Mouse (Mus musculus): ENCODE measurements around the gene C1qtnf9. TPM values are rescaled to one million over a fixed set of nuclear protein-coding genes. Genes with fewer than 3 reads are reported as not detected.
A peak's percentile ranks its signal among the peaks of the same experiment; 100 is the strongest.

The C1qtnf9 gene
- polyA plus RNA-seq, 1 experiment, result not detected

- no peaks in the 10 kb centered on the region for H3K27me3 ChIP-seq (ENCODE audit: control insufficient read depth, insufficient read depth, insufficient read length)
- H3K79me2 ChIP-seq (ENCODE audit: control insufficient read depth, insufficient read depth), result no peaks in the 10 kb centered on the region
- TF ChIP-seq MYOG (IDR thresholded peaks at IDR 0.05; ENCODE audit: control insufficient read depth in 1 of 3, insufficient read depth in 1 of 3, insufficient read length in 2 of 3, low read depth in 2 of 3) (no peak), CEBPB (IDR thresholded peaks at IDR 0.05; ENCODE audit: insufficient read depth, poor library complexity, severe bottlenecking) (peak; percentile 78), MAX (IDR thresholded peaks at IDR 0.05; ENCODE audit: low read depth) (no peak)
- peak overlapping the region; percentile 39 for H3K4me2 ChIP-seq (ENCODE audit: low read depth)
- H3K4me3 ChIP-seq, result no peak overlapping the region
- H3ac ChIP-seq (ENCODE audit: control insufficient read depth, insufficient read length), result no peak overlapping the region
- no peaks in the 10 kb centered on the region for H3K36me3 ChIP-seq (ENCODE audit: control insufficient read depth, insufficient read depth)
Measured at GRCm38 (mm10) chr14:60745201-60745600, 22.7 kb upstream of the C1qtnf9 start.

- Histone ChIP-seq H3K36me3 (ENCODE audit: control insufficient read depth, insufficient read depth) (no peaks in the 10 kb centered on the region), H3K79me2 (ENCODE audit: control insufficient read depth, insufficient read depth) (no peaks in the 10 kb centered on the region), H3K27me3 (ENCODE audit: control insufficient read depth, insufficient read depth, insufficient read length) (no peaks in the 10 kb centered on the region), H3K4me2 (ENCODE audit: low read depth) (no peak overlapping the region), H3ac (ENCODE audit: control insufficient read depth, insufficient read length) (no peak overlapping the region), H3K4me3 (no peak overlapping the region)
- TF ChIP-seq MYOG (IDR thresholded peaks at IDR 0.05; ENCODE audit: control insufficient read depth in 1 of 3, insufficient read depth in 1 of 3, insufficient read length in 2 of 3, low read depth in 2 of 3) (no peak), E2F4 (IDR thresholded peaks at IDR 0.05; ENCODE audit: insufficient read depth) (no peak), USF1 (IDR thresholded peaks at IDR 0.05; ENCODE audit: low read depth) (no peak), TCF3 (IDR thresholded peaks at IDR 0.05; ENCODE audit: insufficient read length, low read depth) (no peak), SRF (IDR thresholded peaks at IDR 0.05; ENCODE audit: control insufficient read depth, insufficient read length, low read depth) (no peak), POLR2A (IDR thresholded peaks at IDR 0.05; ENCODE audit: insufficient read length, low read depth) (no peak), MAX (IDR thresholded peaks at IDR 0.05; ENCODE audit: low read depth) (no peak), TCF12 (IDR thresholded peaks at IDR 0.05; ENCODE audit: insufficient read depth, poor library complexity, severe bottlenecking) (no peak), MYOD1 (IDR thresholded peaks at IDR 0.05; ENCODE audit: control insufficient read depth in 1 of 3, insufficient read length in 2 of 3, low read depth in 2 of 3) (no peak), POLR2AphosphoS2 (IDR thresholded peaks at IDR 0.05; ENCODE audit: insufficient read length, low read depth) (no peak), REST (IDR thresholded peaks at IDR 0.05; ENCODE audit: insufficient read depth, insufficient read length) (no peak), CEBPB (IDR thresholded peaks at IDR 0.05; ENCODE audit: insufficient read depth, poor library complexity, severe bottlenecking) (no peak)
Measured at GRCm38 (mm10) chr14:60746141-60746540, 21.8 kb upstream of the C1qtnf9 start.

GRCm38 (mm10) chr14:60747154-60747870, 20.6 kb upstream of the C1qtnf9 start:
- no peaks in the 10 kb centered on the region for H3K36me3 ChIP-seq (ENCODE audit: control insufficient read depth, insufficient read depth)
- no peak overlapping the region for H3K4me3 ChIP-seq
- H3ac ChIP-seq (ENCODE audit: control insufficient read depth, insufficient read length), result no peak overlapping the region
- no peaks in the 10 kb centered on the region for H3K79me2 ChIP-seq (ENCODE audit: control insufficient read depth, insufficient read depth)
- no peak for TF ChIP-seq E2F4 (IDR thresholded peaks at IDR 0.05; ENCODE audit: insufficient read depth)
- no peak for TF ChIP-seq MYOD1 (IDR thresholded peaks at IDR 0.05; ENCODE audit: control insufficient read depth in 1 of 3, insufficient read length in 2 of 3, low read depth in 2 of 3)
- TF ChIP-seq CEBPB (IDR thresholded peaks at IDR 0.05; ENCODE audit: insufficient read depth, poor library complexity, severe bottlenecking), result no peak
- no peak for TF ChIP-seq REST (IDR thresholded peaks at IDR 0.05; ENCODE audit: insufficient read depth, insufficient read length)
- no peak for TF ChIP-seq MYOG (IDR thresholded peaks at IDR 0.05; ENCODE audit: control insufficient read depth in 1 of 3, insufficient read depth in 1 of 3, insufficient read length in 2 of 3, low read depth in 2 of 3)
- no peak for TF ChIP-seq SRF (IDR thresholded peaks at IDR 0.05; ENCODE audit: control insufficient read depth, insufficient read length, low read depth)
- TF ChIP-seq POLR2A (IDR thresholded peaks at IDR 0.05; ENCODE audit: insufficient read length, low read depth), result no peak
- no peak for TF ChIP-seq TCF12 (IDR thresholded peaks at IDR 0.05; ENCODE audit: insufficient read depth, poor library complexity, severe bottlenecking)
- no peak for TF ChIP-seq MAX (IDR thresholded peaks at IDR 0.05; ENCODE audit: low read depth)
- TF ChIP-seq POLR2AphosphoS2 (IDR thresholded peaks at IDR 0.05; ENCODE audit: insufficient read length, low read depth), result no peak
- TF ChIP-seq USF1 (IDR thresholded peaks at IDR 0.05; ENCODE audit: low read depth), result no peak
- no peak for TF ChIP-seq TCF3 (IDR thresholded peaks at IDR 0.05; ENCODE audit: insufficient read length, low read depth)
- H3K4me2 ChIP-seq (ENCODE audit: low read depth), result no peak overlapping the region
- H3K27me3 ChIP-seq (ENCODE audit: control insufficient read depth, insufficient read depth, insufficient read length), result no peaks in the 10 kb centered on the region

GRCm38 (mm10) chr14:60749880-60750279, 18.1 kb upstream of the C1qtnf9 start:
- H3K36me3 ChIP-seq (ENCODE audit: control insufficient read depth, insufficient read depth), result no peaks in the 10 kb centered on the region
- TF ChIP-seq MAX (IDR thresholded peaks at IDR 0.05; ENCODE audit: low read depth), result no peak
- TF ChIP-seq CEBPB (IDR thresholded peaks at IDR 0.05; ENCODE audit: insufficient read depth, poor library complexity, severe bottlenecking), result no peak
- TF ChIP-seq POLR2AphosphoS2 (IDR thresholded peaks at IDR 0.05; ENCODE audit: insufficient read length, low read depth), result no peak
- no peak for TF ChIP-seq SRF (IDR thresholded peaks at IDR 0.05; ENCODE audit: control insufficient read depth, insufficient read length, low read depth)
- no peak for TF ChIP-seq MYOG (IDR thresholded peaks at IDR 0.05; ENCODE audit: control insufficient read depth in 1 of 3, insufficient read depth in 1 of 3, insufficient read length in 2 of 3, low read depth in 2 of 3)
- TF ChIP-seq TCF12 (IDR thresholded peaks at IDR 0.05; ENCODE audit: insufficient read depth, poor library complexity, severe bottlenecking), result no peak
- no peak overlapping the region for H3ac ChIP-seq (ENCODE audit: control insufficient read depth, insufficient read length)
- no peak overlapping the region for H3K4me2 ChIP-seq (ENCODE audit: low read depth)
- H3K27me3 ChIP-seq (ENCODE audit: control insufficient read depth, insufficient read depth, insufficient read length), result no peaks in the 10 kb centered on the region
- no peak overlapping the region for H3K4me3 ChIP-seq
- H3K79me2 ChIP-seq (ENCODE audit: control insufficient read depth, insufficient read depth), result no peaks in the 10 kb centered on the region

GRCm38 (mm10) chr14:60751581-60751980, 16.4 kb upstream of the C1qtnf9 start:
- Histone ChIP-seq H3K4me2 (ENCODE audit: low read depth) (no peak overlapping the region), H3K27me3 (ENCODE audit: control insufficient read depth, insufficient read depth, insufficient read length) (no peaks in the 10 kb centered on the region), H3K36me3 (ENCODE audit: control insufficient read depth, insufficient read depth) (no peaks in the 10 kb centered on the region), H3ac (ENCODE audit: control insufficient read depth, insufficient read length) (no peak overlapping the region), H3K79me2 (ENCODE audit: control insufficient read depth, insufficient read depth) (no peaks in the 10 kb centered on the region), H3K4me3 (no peak overlapping the region)
- TF ChIP-seq MYOG (IDR thresholded peaks at IDR 0.05; ENCODE audit: control insufficient read depth in 1 of 3, insufficient read depth in 1 of 3, insufficient read length in 2 of 3, low read depth in 2 of 3) (no peak), SRF (IDR thresholded peaks at IDR 0.05; ENCODE audit: control insufficient read depth, insufficient read length, low read depth) (no peak), USF1 (IDR thresholded peaks at IDR 0.05; ENCODE audit: low read depth) (no peak), CEBPB (IDR thresholded peaks at IDR 0.05; ENCODE audit: insufficient read depth, poor library complexity, severe bottlenecking) (no peak), POLR2AphosphoS2 (IDR thresholded peaks at IDR 0.05; ENCODE audit: insufficient read length, low read depth) (no peak), TCF12 (IDR thresholded peaks at IDR 0.05; ENCODE audit: insufficient read depth, poor library complexity, severe bottlenecking) (no peak), MYOD1 (IDR thresholded peaks at IDR 0.05; ENCODE audit: control insufficient read depth in 1 of 3, insufficient read length in 2 of 3, low read depth in 2 of 3) (no peak), MAX (IDR thresholded peaks at IDR 0.05; ENCODE audit: low read depth) (no peak), POLR2A (IDR thresholded peaks at IDR 0.05; ENCODE audit: insufficient read length, low read depth) (no peak), REST (IDR thresholded peaks at IDR 0.05; ENCODE audit: insufficient read depth, insufficient read length) (no peak), E2F4 (IDR thresholded peaks at IDR 0.05; ENCODE audit: insufficient read depth) (no peak)
